Mouse (Mus musculus) 3134 (cell line): Measurements from ENCODE around the gene Scd3.
"Not testable (repeated sequence)": the region's sequence is repeated elsewhere in the genome, so short reads cannot be mapped to it uniquely, and the experiment has no call there.

Source experiments
- DNase-seq: peaks from one replicate; pipeline ENCODE4 v3.0.0-alpha.2; 2011; ENCODE audit warnings: low spot score; ENCODE audit not compliant: insufficient read length; ENCODE audit errors: extremely low read depth

Scd3 gene

DNA sequence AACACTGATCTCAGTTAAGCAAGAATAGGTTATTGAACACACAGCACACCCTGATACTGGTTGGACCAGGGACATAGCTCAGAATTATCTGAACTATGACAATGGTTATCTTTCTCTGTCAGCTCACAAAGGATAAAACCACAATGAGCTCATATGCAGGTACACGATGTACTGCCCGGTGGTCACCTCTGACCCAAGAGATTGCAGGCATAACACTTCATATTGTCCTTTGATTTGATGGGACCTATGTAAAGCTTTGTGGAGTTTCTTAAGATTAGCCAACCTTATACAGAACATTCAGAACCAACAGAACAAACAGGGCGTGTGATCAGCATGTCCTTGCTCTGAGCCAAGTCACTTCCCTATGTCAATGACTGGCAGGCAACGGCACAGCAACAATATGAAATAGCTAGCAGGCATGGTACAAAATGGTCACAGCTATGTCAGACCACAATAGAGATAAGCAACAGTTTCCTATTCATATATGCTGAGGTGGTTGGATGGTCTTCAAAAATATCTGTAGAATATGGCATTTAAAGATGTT is 28.6 kb downstream of the Scd3 start:
- no peak for DNase-seq

DNA sequence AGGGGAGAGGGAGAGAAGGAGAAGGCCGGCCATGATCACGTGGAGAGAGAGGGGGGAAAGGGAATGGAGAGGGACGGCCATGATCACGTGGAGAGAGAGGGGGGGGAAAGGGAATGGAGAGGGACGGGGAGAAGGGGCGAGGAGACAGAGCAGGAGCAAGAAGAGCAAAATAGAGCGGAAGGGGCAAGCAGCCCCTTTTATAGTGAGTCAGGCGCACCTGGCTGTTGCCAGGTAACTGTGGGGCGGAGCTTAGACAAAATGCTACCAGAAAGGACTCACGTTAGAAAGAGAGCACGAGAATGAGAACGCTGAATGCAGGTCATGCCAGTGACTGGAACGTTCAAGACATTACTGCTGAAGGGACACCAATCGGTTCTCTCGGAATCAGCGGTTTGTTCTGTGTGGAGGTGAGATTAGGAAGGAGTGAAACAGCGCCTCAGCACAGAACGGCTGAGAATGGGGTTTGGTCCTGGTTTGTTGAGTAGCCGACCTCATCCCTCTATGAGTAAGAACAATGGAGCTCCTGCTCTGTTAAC is 34.5 kb downstream of the Scd3 start:
- no peak for DNase-seq

DNA sequence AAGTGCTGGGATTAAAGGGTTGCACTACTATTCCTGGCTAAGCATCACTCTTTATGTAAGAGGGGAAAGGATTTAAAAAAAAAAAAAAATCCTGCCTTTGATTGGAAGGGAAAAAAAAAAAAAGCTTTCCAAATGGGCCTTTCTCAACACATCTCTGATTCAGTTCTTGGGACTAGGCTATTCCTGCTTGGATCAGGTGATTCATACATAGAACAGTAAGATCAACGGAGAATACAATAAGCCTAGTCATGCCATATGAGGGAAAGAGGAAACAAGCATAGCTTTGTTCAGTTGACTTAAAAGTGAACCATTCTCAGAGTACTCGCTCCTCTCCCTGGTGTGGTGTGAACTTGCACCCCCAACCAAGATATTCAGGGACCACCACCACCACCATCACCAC is 35.8 kb downstream of the Scd3 start:
- peak; percentile 67 for DNase-seq

DNA sequence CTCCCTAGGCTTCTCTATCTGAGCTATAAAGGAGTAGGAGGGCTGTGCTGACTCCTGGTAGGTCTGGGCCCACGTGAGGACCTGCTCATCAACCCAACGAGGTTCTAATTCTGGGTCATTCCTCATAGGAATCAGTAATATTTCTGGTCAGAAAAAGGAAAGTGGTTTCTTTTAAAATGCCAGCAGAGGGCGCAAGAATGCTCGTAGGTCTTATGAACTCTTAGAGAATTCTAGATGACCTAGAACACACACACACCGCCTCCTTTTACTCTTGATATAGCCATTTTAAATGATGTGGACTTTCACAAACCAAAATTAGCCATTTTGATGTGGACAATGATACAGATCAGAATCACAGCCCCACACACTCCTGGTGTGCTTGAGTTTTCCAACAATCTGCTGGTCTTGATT is 42.7 kb downstream of the Scd3 start:
- no peak for DNase-seq

DNA sequence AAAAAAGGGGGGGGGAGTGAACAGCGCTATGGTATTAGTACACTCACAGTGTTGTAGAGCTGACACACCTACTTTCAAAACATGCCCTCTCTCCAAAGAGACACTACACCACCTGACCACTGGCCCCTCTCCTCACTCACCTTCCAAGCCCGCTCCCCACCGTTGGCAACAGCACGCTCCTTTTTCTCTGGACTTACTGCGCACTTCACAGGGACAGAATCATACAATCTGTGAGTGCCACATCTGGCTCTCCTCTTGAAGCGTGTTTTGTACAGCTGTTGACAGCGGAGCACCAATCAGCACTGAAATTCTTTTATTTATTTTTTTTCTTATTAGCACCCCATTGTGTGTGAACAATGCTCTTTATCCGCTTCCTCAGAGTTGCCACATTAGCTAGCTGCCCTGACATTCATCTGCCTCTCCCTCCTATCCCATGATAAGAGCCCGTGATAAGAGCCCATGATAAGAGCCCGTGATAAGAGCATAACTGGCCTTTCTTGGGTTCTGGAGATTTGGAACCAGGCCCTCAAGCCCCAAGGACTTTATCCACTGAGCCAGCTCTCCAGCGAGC is 43.4 kb downstream of the Scd3 start:
- no peak for DNase-seq

DNA sequence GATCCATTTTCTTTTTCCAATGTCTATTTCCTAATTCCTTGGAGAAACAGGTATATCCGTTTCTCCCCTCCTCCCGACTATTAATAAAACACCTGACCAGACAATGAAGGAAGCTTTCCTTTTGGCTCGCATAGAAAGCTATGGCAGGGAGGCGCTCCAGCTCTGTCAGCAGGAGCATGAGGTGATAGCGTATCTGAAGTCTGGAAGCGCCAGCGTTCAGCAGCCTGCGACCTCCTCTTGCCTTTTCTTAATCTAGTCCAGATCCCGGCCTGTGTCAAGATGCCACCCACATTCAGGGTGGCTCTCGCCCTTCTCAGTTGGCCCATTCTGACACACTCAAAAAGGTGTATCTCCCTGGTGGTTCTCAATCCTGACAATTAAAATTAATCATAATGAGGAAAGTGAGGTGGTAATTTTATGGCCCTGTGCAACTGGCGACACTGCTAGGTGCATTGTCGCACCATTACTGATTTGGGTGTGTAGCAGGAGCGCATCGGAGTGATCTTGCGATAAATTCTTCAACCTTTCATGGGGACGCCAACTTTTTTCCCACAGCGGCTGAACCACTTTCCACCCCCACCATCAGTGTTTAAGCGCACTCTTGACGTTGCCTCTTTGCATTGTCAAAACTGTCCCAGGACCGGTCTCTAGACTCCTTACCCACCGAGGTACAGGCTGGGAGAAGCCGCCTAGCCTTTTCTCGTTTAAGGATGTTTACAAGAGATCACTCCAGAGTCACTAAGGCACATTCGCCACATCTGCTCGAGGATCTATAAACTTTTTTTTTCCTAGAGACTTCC is 44.4 kb downstream of the Scd3 start:
- DNase-seq, result no peak

DNA sequence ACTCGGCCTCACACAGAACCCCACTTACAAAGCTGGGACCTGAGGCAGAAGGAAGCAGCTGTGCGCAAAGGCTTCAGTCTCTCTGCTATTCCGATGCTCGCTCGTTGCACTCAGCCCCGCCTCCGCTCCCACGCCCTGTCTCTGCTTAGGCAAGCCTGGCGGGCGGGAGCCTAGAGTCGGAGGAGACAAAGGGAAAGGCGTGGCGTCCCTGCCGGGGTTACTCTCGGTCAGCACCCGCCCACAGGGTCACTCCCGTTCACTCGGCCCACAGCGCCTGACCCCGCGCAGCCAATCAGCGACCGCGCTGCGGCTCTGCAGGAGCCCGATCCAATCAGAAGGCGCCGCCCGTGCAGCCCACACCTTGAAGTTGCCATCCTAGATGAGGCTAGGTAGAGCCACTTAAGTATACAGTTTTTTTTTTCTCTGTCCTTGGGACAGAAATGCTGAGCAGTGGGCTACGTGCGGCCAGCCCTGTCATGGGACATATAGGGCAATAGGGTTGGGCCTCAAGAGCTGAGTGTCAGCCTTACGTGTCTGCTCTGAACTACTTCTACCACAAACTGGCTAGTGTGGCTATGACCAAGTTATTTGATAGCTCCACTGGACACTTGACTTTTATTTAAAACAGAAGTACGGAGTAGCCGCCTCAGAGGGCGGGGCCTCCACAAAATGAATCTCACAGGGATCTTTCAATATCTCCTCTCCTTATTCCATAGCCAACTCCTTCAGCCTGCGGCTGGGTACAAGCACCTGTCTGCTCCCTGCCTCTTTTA is 45.2 kb downstream of the Scd3 start:
- peak; percentile 100 for DNase-seq

DNA sequence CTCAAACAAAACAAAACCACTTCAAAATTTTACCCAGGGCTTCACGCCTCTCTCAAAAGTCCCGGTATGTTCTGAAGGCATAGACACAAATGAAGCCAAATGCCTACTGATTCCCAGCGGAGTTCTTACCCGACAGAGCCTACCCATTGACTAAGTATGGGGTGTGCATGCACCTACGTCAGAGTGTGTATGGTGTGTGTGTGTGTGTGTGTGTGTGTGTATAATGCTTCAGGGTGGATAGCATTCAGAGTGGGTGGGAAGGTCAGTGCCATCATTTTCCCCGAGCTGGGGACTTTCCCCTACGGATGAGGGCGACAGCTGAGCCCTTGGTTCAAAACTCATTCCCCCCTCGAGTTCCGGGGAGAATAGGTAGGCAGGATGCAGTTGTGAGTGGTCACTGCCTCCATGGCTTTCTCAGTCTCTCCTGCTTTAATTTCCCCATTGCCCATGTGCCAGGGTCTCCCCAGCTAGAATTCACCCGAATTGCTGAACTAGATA is 45.8 kb downstream of the Scd3 start:
- no peak for DNase-seq

DNA sequence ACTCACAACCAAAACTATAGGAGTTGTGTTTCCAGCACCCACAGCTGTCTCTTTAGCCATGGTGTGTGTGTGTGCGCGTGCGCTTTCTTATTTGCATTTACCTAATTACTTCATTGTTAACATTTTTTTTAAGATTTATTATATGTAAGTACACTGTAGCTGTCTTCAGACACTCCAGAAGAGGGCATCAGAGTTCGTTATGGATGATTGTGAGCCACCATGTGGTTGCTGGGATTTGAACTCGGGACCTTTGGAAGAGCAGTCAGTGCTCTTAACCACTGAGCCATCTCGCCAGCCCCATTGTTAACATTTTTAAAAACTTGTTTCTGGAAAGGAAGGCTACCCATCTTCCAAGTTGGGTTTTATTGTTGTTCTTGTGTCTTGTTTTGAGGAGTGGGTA is 48.1 kb downstream of the Scd3 start:
- DNase-seq, result not testable (repeated sequence)

DNA sequence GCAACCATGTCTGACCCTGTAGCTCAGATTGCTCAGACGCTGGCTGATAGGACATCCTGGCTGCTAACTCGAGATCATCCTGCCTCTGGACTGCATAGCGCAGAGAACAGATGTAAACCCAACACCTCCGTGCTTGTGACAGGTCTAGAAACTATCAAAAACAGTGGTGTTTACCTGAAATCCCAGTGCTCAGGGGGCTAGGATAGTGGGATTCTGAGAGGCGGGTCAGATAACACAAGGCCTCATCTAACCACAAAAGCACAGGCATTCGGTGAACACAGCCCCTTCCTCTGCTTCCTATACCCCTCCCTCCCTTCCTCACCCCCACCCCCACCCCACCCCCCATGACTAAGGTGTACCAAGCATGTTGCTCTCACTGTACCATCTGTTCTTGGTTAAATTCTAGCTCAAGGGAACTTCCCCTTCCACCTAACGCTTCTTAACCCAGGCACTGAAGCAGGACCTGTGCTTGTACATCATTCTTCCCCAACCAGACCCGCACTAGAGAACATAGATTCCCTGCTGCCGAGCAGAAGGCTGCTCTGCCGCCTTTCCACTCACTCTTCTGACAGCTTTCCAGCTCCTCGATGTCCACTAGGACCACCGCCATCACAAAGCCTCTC is 49.0 kb downstream of the Scd3 start:
- DNase-seq, result no peak

DNA sequence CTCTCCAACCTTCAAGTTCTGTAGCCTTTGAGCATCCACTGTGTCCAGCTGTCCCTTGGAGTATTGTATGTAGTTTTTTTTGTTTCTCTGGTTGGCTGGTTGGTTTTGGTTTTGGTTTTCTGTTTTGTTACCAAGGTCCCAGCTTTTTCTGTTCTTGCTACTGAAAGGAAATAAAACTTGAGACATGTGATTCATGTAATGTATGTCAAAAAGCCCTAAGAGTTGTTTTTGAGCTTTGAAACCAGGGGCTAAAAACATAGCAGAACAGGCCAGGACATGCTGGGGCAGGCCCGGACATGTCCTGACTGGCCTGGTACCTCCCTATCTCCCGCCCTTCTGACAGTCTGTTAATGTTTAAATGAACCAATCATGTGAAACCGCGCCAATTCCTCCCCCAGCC is 51.0 kb downstream of the Scd3 start:
- not testable (repeated sequence) for DNase-seq

DNA sequence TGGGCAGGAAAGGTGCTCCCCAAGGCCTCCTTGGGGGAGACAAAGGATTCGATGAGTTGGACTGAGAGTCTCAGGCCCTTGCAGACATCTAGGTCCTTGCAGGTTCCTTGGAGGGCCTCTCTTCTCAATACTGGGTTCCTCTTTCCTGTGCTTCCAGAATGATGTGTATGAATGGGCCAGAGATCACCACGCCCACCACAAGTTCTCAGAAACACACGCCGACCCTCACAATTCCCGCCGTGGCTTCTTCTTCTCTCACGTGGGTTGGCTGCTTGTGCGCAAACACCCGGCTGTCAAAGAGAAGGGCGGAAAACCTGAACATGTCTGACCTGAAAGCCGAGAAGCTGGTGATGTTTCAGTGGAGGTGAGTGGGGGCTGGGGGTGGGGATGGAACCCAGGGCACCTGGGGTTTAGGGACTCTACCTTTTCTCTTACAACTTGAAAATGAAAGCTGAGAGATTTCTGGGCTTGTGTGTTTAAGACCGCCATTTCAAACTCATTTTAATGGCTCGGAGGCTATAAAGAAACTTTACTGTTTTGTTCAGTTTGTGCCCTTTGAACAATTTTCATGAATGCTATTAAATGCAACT is 54.4 kb downstream of the Scd3 start:
- DNase-seq, result no peak

DNA sequence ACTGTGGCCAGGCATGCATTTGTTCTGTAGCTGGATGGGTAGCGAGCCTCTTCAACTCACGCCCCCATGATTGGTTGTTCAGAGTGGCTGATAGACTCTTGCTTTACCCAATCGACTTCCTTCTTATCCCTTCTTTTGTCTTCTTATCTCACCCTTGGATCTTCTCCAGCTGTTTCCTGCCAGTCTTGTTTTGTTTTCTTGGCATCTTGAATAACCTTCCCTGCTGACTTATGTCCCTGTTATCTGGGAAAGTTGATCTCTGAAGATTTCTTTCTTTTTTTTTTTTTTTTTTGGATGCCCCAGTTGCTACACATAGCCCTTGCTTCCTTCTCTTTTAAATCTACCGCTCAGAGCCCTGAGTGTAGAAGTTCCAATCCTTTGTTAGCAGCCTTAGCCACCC is 56.4 kb downstream of the Scd3 start:
- no peak for DNase-seq

DNA sequence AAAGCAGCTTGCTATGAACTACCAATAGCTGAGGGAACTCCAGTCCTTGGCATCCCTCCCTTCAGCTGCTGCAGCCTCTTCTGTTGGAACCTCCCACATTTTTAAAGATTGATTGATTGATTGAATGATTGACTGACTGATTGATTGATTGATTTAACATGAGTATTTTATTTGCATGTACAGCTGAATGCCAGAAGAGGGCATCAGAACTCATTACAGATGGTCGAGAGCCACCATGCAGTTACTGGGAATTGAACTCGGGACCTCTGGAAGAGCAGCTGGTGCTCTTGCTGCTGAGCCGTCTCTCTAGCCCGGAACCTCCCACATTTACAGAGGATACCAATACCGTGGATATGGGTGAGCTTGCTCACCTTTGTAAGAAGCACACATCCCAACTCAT is 57.4 kb downstream of the Scd3 start:
- no peak for DNase-seq

DNA sequence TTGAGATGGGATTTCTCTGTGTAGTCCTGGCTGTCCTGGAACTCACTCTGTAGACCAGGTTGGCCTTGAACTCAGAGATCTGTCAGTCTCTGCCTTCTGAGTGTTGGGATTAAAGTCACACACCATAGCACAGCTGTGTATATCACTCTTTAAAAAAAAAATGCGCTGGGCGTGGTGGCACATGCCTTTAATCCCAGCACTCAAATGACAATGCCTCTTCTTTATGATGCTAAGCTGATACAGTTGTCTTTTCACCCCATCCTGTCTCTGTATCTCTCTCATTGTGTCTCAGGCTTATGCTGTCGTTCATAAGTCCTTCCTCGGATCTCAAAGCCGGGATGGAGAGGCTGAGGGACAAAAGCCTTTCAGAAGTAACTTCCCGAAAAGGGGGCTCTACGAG is 58.7 kb downstream of the Scd3 start:
- DNase-seq, result no peak

DNA sequence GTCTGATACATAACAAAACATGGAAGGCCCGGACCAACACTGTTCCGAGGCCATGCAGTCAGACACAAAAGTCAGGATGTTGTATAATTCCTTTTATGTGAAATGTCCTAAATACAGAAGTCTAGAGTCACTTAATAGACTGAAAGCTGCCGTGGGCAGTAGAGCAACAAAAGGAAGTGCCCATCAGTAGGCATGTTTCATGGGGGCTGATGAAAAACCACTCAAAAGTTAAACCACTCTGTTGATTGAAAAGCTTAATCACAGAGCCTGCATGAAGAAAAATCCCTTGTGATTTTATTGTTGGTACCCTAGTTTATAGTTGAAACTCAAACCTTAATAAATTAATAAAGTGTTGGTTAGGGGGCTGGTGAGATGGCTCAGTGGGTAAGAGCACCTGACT is 60.5 kb downstream of the Scd3 start:
- no peak for DNase-seq

DNA sequence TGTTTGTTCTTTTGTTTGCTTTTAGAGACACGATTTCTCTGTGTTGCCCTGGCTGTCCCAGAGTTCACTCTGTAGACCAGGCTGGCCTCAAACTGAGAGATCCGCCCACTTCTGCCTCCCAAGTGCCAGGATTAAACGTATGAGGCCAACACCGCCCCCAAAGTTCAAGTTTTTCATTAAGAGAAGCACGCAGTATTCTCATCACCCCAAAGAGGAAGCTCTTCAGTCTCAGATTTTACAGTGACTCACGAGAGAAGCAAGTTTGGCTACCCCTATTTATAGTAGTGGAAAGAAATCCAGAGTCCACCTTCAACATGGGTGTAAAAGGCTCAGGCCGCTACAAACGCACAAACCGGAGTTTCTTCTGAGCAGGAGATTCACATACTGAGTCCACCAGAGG is 61.2 kb downstream of the Scd3 start:
- DNase-seq, result no peak

DNA sequence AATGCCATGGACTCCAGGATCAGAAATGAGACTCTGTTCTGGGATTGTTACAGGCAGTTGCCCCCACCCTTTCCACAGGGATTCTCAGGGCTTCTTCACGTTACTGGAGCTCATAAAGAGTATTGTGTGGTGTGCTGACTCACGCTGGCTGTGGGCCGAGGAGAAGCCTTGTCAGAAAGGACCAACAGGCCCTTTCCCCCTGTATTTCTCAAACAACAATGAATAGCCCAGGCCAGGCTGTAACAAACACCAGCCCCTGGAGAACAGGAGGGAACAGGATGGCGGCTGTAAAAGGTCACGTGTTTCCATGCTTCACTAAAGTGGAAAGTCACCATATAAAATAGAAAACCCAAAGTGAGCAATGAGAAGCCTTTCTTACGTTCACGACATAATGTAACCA is 62.2 kb downstream of the Scd3 start:
- peak; percentile 52 for DNase-seq

DNA sequence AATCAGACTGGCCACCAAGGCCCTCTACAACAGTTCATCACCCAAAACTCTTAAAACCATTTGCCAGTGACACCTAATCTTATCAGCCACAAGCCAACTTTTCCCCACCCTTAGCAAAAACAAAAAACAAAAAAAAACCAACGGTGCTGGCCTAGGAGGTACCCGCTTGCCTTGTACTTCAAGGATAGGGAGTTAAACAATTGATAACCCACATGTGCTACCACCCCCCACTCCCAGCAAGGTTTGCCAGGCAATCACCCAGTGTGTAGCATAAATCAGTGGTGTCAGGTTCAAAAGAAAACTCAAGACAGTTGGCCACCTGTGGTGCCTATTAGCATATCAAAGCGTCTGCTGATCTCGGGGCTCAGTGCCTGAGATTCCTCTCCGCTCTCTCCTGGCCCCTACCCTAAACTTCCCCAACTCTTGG is 62.9 kb downstream of the Scd3 start:
- no peak for DNase-seq

DNA sequence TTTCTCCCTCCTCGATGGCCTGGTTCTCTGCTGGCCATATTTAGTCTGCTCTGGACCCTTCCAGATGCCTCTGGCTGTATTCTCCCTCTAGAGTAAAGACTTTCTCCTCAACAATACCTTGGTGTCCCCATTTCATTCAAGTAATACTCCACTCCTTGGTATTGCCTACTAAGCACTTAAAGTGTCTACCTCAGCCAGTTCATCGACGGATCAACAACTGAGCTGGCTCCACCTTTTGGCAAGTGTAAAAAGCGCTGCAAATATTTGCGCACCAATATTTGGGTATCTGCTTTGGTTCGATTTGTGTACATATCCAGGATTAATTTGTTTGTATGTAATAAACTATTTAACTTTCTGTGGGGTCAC is 63.4 kb downstream of the Scd3 start:
- no peak for DNase-seq
